Mouse (Mus musculus) fat pad, adult 2 months (tissue): ENCODE measurements around the gene Nrxn1.

Source experiments
- DNase-seq: peaks from one replicate; pipeline ENCODE4 v3.0.0-alpha.2; 2011; ENCODE audit warnings: low read depth, low spot score; ENCODE audit errors: extremely low read depth

The Nrxn1 gene

GRCm38 (mm10) chr17:90681019-90681418 is 411.9 kb downstream of the Nrxn1 start:
- DNase-seq, result no peak

- DNase-seq, result no peak
Measured at GRCm38 (mm10) chr17:90676676-90677075, 416.2 kb downstream of the Nrxn1 start.

- DNase-seq, result no peak
Measured at GRCm38 (mm10) chr17:90662318-90662717, 430.6 kb downstream of the Nrxn1 start.

GRCm38 (mm10) chr17:90654506-90654905 is 438.4 kb downstream of the Nrxn1 start:
- no peak for DNase-seq

- no peak for DNase-seq
Measured at GRCm38 (mm10) chr17:90653347-90653746, 439.5 kb downstream of the Nrxn1 start.

GRCm38 (mm10) chr17:90650279-90650678 is 442.6 kb downstream of the Nrxn1 start:
- no peak for DNase-seq

- no peak for DNase-seq
Measured at GRCm38 (mm10) chr17:90638970-90639524, 453.8 kb downstream of the Nrxn1 start.

GRCm38 (mm10) chr17:90638183-90638727 is 454.6 kb downstream of the Nrxn1 start:
- DNase-seq, result no peak

GRCm38 (mm10) chr17:90631371-90631770 is 461.5 kb downstream of the Nrxn1 start:
- no peak for DNase-seq

GRCm38 (mm10) chr17:90629851-90630250 is 463.0 kb downstream of the Nrxn1 start:
- no peak for DNase-seq

GRCm38 (mm10) chr17:90628469-90628868 is 464.4 kb downstream of the Nrxn1 start:
- DNase-seq, result no peak

- no peak for DNase-seq
Measured at GRCm38 (mm10) chr17:90628004-90628403, 464.9 kb downstream of the Nrxn1 start.

- no peak for DNase-seq
Measured at GRCm38 (mm10) chr17:90627395-90627794, 465.5 kb downstream of the Nrxn1 start.

GRCm38 (mm10) chr17:90624591-90625266 is 468.1 kb downstream of the Nrxn1 start:
- no peak for DNase-seq

- no peak for DNase-seq
Measured at GRCm38 (mm10) chr17:90621828-90622227, 471.0 kb downstream of the Nrxn1 start.

- DNase-seq, result no peak
Measured at GRCm38 (mm10) chr17:90615019-90615418, 477.9 kb downstream of the Nrxn1 start.

GRCm38 (mm10) chr17:90607427-90607806 is 485.5 kb downstream of the Nrxn1 start:
- no peak for DNase-seq

- DNase-seq, result no peak
Measured at GRCm38 (mm10) chr17:90606718-90607426, 486.0 kb downstream of the Nrxn1 start.

- DNase-seq, result no peak
Measured at GRCm38 (mm10) chr17:90599570-90600524, 493.0 kb downstream of the Nrxn1 start.

- DNase-seq, result no peak
Measured at GRCm38 (mm10) chr17:90594798-90595533, 497.9 kb downstream of the Nrxn1 start.
